Mouse (Mus musculus) limb, embryonic 13.5 days (tissue): Measurements from ENCODE around the gene Acr. TPM values are rescaled to one million over a fixed set of nuclear protein-coding genes. Genes with fewer than 3 reads are reported as not detected.

Experiments used
- ATAC-seq: fragments of 200-750 bp; cut with Nextera tagmentation; 2 replicates; pipeline ENCODE4 v1.8.0; 2017; ENCODE audit warnings: low read depth, moderate number of reproducible peaks, moderate TSS enrichment; ENCODE audit not compliant: low FRiP score
- H3K27ac ChIP-seq: fragments of 300-500 bp; sonication (generic); 2 replicates; pipeline ENCODE4 v1.5.1; 2015; ENCODE audit warnings: inconsistent platforms, mild to moderate bottlenecking, moderate library complexity
- H3K27me3 ChIP-seq: fragments of 300-500 bp; sonication (generic); 2 replicates; pipeline ENCODE4 v1.6.1; 2015; ENCODE audit warnings: mild to moderate bottlenecking, inconsistent platforms
- H3K36me3 ChIP-seq: fragments of 300-500 bp; sonication (generic); 2 replicates; pipeline ENCODE4 v1.6.1; 2015; ENCODE audit warnings: inconsistent platforms, mild to moderate bottlenecking, moderate library complexity
- H3K4me1 ChIP-seq: fragments of 300-500 bp; sonication (generic); 2 replicates; pipeline ENCODE4 v1.6.1; 2015; ENCODE audit warnings: inconsistent platforms
- H3K4me2 ChIP-seq: fragments of 300-500 bp; sonication (generic); replicated peaks from 2 replicates; pipeline ENCODE4 v1.6.1; 2015; ENCODE audit warnings: inconsistent platforms, mild to moderate bottlenecking, moderate library complexity
- H3K4me3 ChIP-seq: fragments of 300-500 bp; sonication (generic); 2 replicates; pipeline ENCODE4 v1.5.1; 2015; ENCODE audit warnings: moderate library complexity, mild to moderate bottlenecking, inconsistent platforms
- H3K9ac ChIP-seq: fragments of 300-500 bp; sonication (generic); 2 replicates; pipeline ENCODE4 v1.6.1; 2015; ENCODE audit warnings: mild to moderate bottlenecking, inconsistent platforms
- H3K9me3 ChIP-seq: fragments of 300-500 bp; sonication (generic); 2 replicates; pipeline ENCODE4 v1.6.1; 2016; ENCODE audit warnings: inconsistent platforms
- WGBS: fragments of 180-500 bp; shearing (Covaris S2); methylation state at CpG from one replicate; pipeline ENCODE4 v1.1.7; 2015; 5-methylcytosine and 5-hydroxymethylcytosine counted together
- polyA plus RNA-seq: library from polyadenylated mRNA; unstranded; fragments of >200 nt; fragmentation: Nextera tagmentation; extraction: Ambion mirVana; gene quantifications from 2 replicates; pipeline ENCODE4 v1.2.1, GENCODE M21; 2015

Gene Acr
- polyA plus RNA-seq, 1 experiment from 2014 or later, result not detected

GRCm38 (mm10) chr15:89551733-89552132, 16.4 kb upstream of the Acr start:
- Histone ChIP-seq H3K4me1 (peaks cover 23% of the 10 kb centered on the region), H3K27me3 (peaks cover 57% of the 10 kb centered on the region), H3K9me3 (no peaks in the 10 kb centered on the region), H3K4me2 (no peak overlapping the region), H3K27ac (no peak overlapping the region), H3K36me3 (peaks cover 49% of the 10 kb centered on the region), H3K9ac (no peak overlapping the region), H3K4me3 (no peak overlapping the region)
- no peak for ATAC-seq
- 83% methylated on average over 1 of the region's 1 CpGs for WGBS

GRCm38 (mm10) chr15:89555591-89555990, 12.5 kb upstream of the Acr start:
- Histone ChIP-seq H3K9ac (no peak overlapping the region), H3K9me3 (no peaks in the 10 kb centered on the region), H3K4me2 (no peak overlapping the region), H3K27me3 (peaks cover 52% of the 10 kb centered on the region), H3K4me3 (no peak overlapping the region), H3K4me1 (peaks cover 25% of the 10 kb centered on the region), H3K36me3 (peaks cover 30% of the 10 kb centered on the region), H3K27ac (no peak overlapping the region)
- 87% methylated on average over 6 of the region's 6 CpGs for WGBS
- ATAC-seq, result no peak

- 26% methylated on average over 23 of the region's 23 CpGs for WGBS
- peaks cover 25% of the 10 kb centered on the region for H3K4me1 ChIP-seq
- ATAC-seq, result 0 out of 2 replicates have a peak, but pooled peaks have one; percentile 17
- H3K4me3 ChIP-seq, result peak overlapping the region; percentile 10; the same call in 1 of the 2 replicates
- no peak overlapping the region for H3K27ac ChIP-seq
- H3K9me3 ChIP-seq, result no peaks in the 10 kb centered on the region
- H3K4me2 ChIP-seq, result peak overlapping the region; percentile 57
- peaks cover 28% of the 10 kb centered on the region for H3K36me3 ChIP-seq
- peaks cover 52% of the 10 kb centered on the region for H3K27me3 ChIP-seq
- peak overlapping the region; percentile 43; the same call in 1 of the 2 replicates for H3K9ac ChIP-seq
Observed at GRCm38 (mm10) chr15:89556401-89557178, 11.5 kb upstream of the Acr start.

GRCm38 (mm10) chr15:89557179-89557995, 10.7 kb upstream of the Acr start:
- H3K9ac ChIP-seq, result peak overlapping the region; percentile 52; the same call in 1 of the 2 replicates
- peak overlapping the region; percentile 57 for H3K4me2 ChIP-seq
- peak overlapping the region; percentile 32 for H3K4me3 ChIP-seq
- H3K9me3 ChIP-seq, result no peaks in the 10 kb centered on the region
- 11% methylated on average over 35 of the region's 40 CpGs for WGBS
- H3K4me1 ChIP-seq, result peaks cover 25% of the 10 kb centered on the region
- no peak overlapping the region for H3K27ac ChIP-seq
- peaks cover 52% of the 10 kb centered on the region for H3K27me3 ChIP-seq
- H3K36me3 ChIP-seq, result peaks cover 21% of the 10 kb centered on the region
- no peak for ATAC-seq

- peaks cover 18% of the 10 kb centered on the region for H3K36me3 ChIP-seq
- H3K27ac ChIP-seq, result no peak overlapping the region
- 7% methylated on average over 34 of the region's 34 CpGs for WGBS
- H3K4me3 ChIP-seq, result peak overlapping the region; percentile 32
- H3K4me1 ChIP-seq, result peaks cover 25% of the 10 kb centered on the region
- peaks cover 52% of the 10 kb centered on the region for H3K27me3 ChIP-seq
- ATAC-seq, result no peak
- H3K9ac ChIP-seq, result peak overlapping the region; percentile 52
- peak overlapping the region; percentile 57 for H3K4me2 ChIP-seq
- H3K9me3 ChIP-seq, result no peaks in the 10 kb centered on the region
Observed at GRCm38 (mm10) chr15:89557996-89558390, 10.1 kb upstream of the Acr start.

- Histone ChIP-seq H3K27me3 (peaks cover 52% of the 10 kb centered on the region), H3K27ac (no peak overlapping the region), H3K4me1 (peaks cover 25% of the 10 kb centered on the region), H3K4me2 (no peak overlapping the region), H3K4me3 (no peak overlapping the region), H3K9ac (no peak overlapping the region), H3K9me3 (no peaks in the 10 kb centered on the region), H3K36me3 (peaks cover 13% of the 10 kb centered on the region)
- WGBS, result 42% methylated on average over 10 of the region's 10 CpGs
- no peak for ATAC-seq
Observed at GRCm38 (mm10) chr15:89559202-89559731, 8.9 kb upstream of the Acr start.

GRCm38 (mm10) chr15:89572147-89572546, 4.0 kb downstream of the Acr start:
- Histone ChIP-seq H3K4me2 (no peak overlapping the region), H3K27ac (no peak overlapping the region), H3K4me1 (no peaks in the 10 kb centered on the region), H3K4me3 (no peak overlapping the region), H3K9ac (no peak overlapping the region), H3K27me3 (0 out of 2 replicates have a peak, but pooled peaks cover 3% of the 10 kb centered on the region), H3K36me3 (no peaks in the 10 kb centered on the region), H3K9me3 (no peaks in the 10 kb centered on the region)
- ATAC-seq, result no peak
- 75% methylated on average over 8 of the region's 8 CpGs for WGBS

GRCm38 (mm10) chr15:89582494-89582893, 14.4 kb downstream of the Acr start:
- Histone ChIP-seq H3K27ac (no peak overlapping the region), H3K4me1 (no peaks in the 10 kb centered on the region), H3K9me3 (no peaks in the 10 kb centered on the region), H3K36me3 (peaks cover 42% of the 10 kb centered on the region), H3K4me3 (no peak overlapping the region), H3K27me3 (no peaks in the 10 kb centered on the region), H3K4me2 (no peak overlapping the region), H3K9ac (no peak overlapping the region)
- WGBS, result 88% methylated on average over 7 of the region's 7 CpGs
- no peak for ATAC-seq

- Histone ChIP-seq H3K36me3 (peaks cover 47% of the 10 kb centered on the region), H3K4me1 (no peaks in the 10 kb centered on the region), H3K27me3 (no peaks in the 10 kb centered on the region), H3K9me3 (no peaks in the 10 kb centered on the region), H3K4me2 (no peak overlapping the region), H3K9ac (no peak overlapping the region), H3K27ac (no peak overlapping the region), H3K4me3 (no peak overlapping the region)
- no peak for ATAC-seq
- WGBS, result 92% methylated on average over 5 of the region's 5 CpGs
Observed at GRCm38 (mm10) chr15:89585101-89585500, 17.0 kb downstream of the Acr start.

GRCm38 (mm10) chr15:89585631-89586030, 17.5 kb downstream of the Acr start:
- H3K4me2 ChIP-seq, result no peak overlapping the region
- H3K36me3 ChIP-seq, result peaks cover 47% of the 10 kb centered on the region
- no peak overlapping the region for H3K27ac ChIP-seq
- H3K9ac ChIP-seq, result no peak overlapping the region
- peaks cover 3% of the 10 kb centered on the region for H3K4me1 ChIP-seq
- WGBS, result 91% methylated on average over 11 of the region's 11 CpGs
- H3K27me3 ChIP-seq, result no peaks in the 10 kb centered on the region
- ATAC-seq, result no peak
- no peak overlapping the region for H3K4me3 ChIP-seq
- no peaks in the 10 kb centered on the region for H3K9me3 ChIP-seq

GRCm38 (mm10) chr15:89589146-89589545, 21.0 kb downstream of the Acr start:
- H3K9ac ChIP-seq, result no peak overlapping the region
- peaks cover 26% of the 10 kb centered on the region for H3K36me3 ChIP-seq
- ATAC-seq, result no peak
- H3K9me3 ChIP-seq, result no peaks in the 10 kb centered on the region
- H3K4me2 ChIP-seq, result no peak overlapping the region
- no peak overlapping the region for H3K27ac ChIP-seq
- 86% methylated on average over 5 of the region's 5 CpGs for WGBS
- H3K4me3 ChIP-seq, result no peak overlapping the region
- H3K4me1 ChIP-seq, result peaks cover 14% of the 10 kb centered on the region
- no peaks in the 10 kb centered on the region for H3K27me3 ChIP-seq

GRCm38 (mm10) chr15:89591317-89591716, 23.2 kb downstream of the Acr start:
- 2% methylated on average over 30 of the region's 30 CpGs for WGBS
- Histone ChIP-seq H3K9me3 (no peaks in the 10 kb centered on the region), H3K4me2 (peak overlapping the region; percentile 75), H3K36me3 (peaks cover 16% of the 10 kb centered on the region), H3K4me1 (peaks cover 14% of the 10 kb centered on the region), H3K27ac (no peak overlapping the region), H3K27me3 (no peaks in the 10 kb centered on the region), H3K4me3 (peak overlapping the region; percentile 78), H3K9ac (peak overlapping the region; percentile 81)
- peak; percentile 34 for ATAC-seq
